Mouse (Mus musculus): ENCODE data around the gene Fbxo21. TPM values are rescaled to one million over a fixed set of nuclear protein-coding genes. Genes with fewer than 3 reads are reported as not detected.

The Fbxo21 gene
- polyA plus RNA-seq, 1 experiment from 2014 or later = 183 TPM

- Histone ChIP-seq H3K36me3 (replicated peaks) (peaks cover 65% of the 10 kb centered on the region), H3K4me3 (no peak overlapping the region), H3K27me3 (replicated peaks) (no peaks in the 10 kb centered on the region), H3K4me1 (peaks cover 5% of the 10 kb centered on the region; the same call in 1 of the 2 replicates), H3K4me2 (no peak overlapping the region), H3K9ac (no peak overlapping the region), H3K27ac (no peak overlapping the region), H3K9me3 (no peaks in the 10 kb centered on the region)
- WGBS = 100% methylated on average over 1 of the region's 1 CpGs
- ATAC-seq (replicated peaks) = no peak
Measured at GRCm38 (mm10) chr5:118005728-118006127, 29.2 kb downstream of the Fbxo21 start.

- ATAC-seq (replicated peaks) = no peak
- Histone ChIP-seq H3K27me3 (replicated peaks) (no peaks in the 10 kb centered on the region), H3K4me2 (no peak overlapping the region), H3K4me3 (no peak overlapping the region), H3K9ac (no peak overlapping the region), H3K36me3 (replicated peaks) (peaks cover 43% of the 10 kb centered on the region), H3K27ac (no peak overlapping the region), H3K4me1 (peaks cover 13% of the 10 kb centered on the region; the same call in 1 of the 2 replicates), H3K9me3 (no peaks in the 10 kb centered on the region)
- WGBS = 95% methylated on average over 13 of the region's 13 CpGs
Measured at GRCm38 (mm10) chr5:118008344-118008743, 31.8 kb downstream of the Fbxo21 start.

- H3K9ac ChIP-seq = no peak overlapping the region
- H3K27ac ChIP-seq = peak overlapping the region; percentile 30; the same call in 1 of the 2 replicates
- no peaks in the 10 kb centered on the region for H3K9me3 ChIP-seq
- peaks cover 34% of the 10 kb centered on the region for H3K36me3 ChIP-seq (replicated peaks)
- no peak overlapping the region for H3K4me3 ChIP-seq
- WGBS = 87% methylated on average over 7 of the region's 7 CpGs
- H3K4me1 ChIP-seq = peaks cover 20% of the 10 kb centered on the region; the same call in 1 of the 2 replicates
- no peak overlapping the region for H3K4me2 ChIP-seq
- H3K27me3 ChIP-seq (replicated peaks) = no peaks in the 10 kb centered on the region
- no peak for ATAC-seq (replicated peaks)
Measured at GRCm38 (mm10) chr5:118010872-118011271, 34.3 kb downstream of the Fbxo21 start.

- H3K27ac ChIP-seq = 0 out of 2 replicates have a peak overlapping the region, but pooled peaks have one; percentile 34
- ATAC-seq (replicated peaks) = no peak
Measured at GRCm38 (mm10) chr5:118011796-118012195, 35.3 kb downstream of the Fbxo21 start.

GRCm38 (mm10) chr5:118015028-118015427, 38.5 kb downstream of the Fbxo21 start:
- 13% methylated on average over 12 of the region's 12 CpGs for WGBS
- Histone ChIP-seq H3K4me1 (peaks cover 20% of the 10 kb centered on the region; the same call in 1 of the 2 replicates), H3K27me3 (replicated peaks) (no peaks in the 10 kb centered on the region), H3K4me2 (no peak overlapping the region), H3K36me3 (replicated peaks) (0 out of 2 replicates have a peak, but pooled peaks cover 6% of the 10 kb centered on the region), H3K4me3 (no peak overlapping the region), H3K9me3 (no peaks in the 10 kb centered on the region), H3K27ac (no peak overlapping the region), H3K9ac (no peak overlapping the region)
- ATAC-seq (replicated peaks) = no peak

More at GRCm38 (mm10) chr5:118011796-118012195, 35.3 kb downstream of the Fbxo21 start:
- H3K36me3 ChIP-seq (replicated peaks) = peaks cover 28% of the 10 kb centered on the region
- no peaks in the 10 kb centered on the region for H3K9me3 ChIP-seq
- peaks cover 20% of the 10 kb centered on the region; the same call in 1 of the 2 replicates for H3K4me1 ChIP-seq
- H3K4me3 ChIP-seq = no peak overlapping the region
- no peak overlapping the region for H3K9ac ChIP-seq
- H3K4me2 ChIP-seq = no peak overlapping the region
- WGBS = 53% methylated on average over 7 of the region's 7 CpGs
- no peaks in the 10 kb centered on the region for H3K27me3 ChIP-seq (replicated peaks)

GRCm38 (mm10) chr5:118015669-118016068, 39.1 kb downstream of the Fbxo21 start:
- no peaks in the 10 kb centered on the region for H3K27me3 ChIP-seq (replicated peaks)
- H3K4me1 ChIP-seq = peaks cover 15% of the 10 kb centered on the region; the same call in 1 of the 2 replicates
- H3K9me3 ChIP-seq = no peaks in the 10 kb centered on the region
- no peak overlapping the region for H3K27ac ChIP-seq
- no peak overlapping the region for H3K4me2 ChIP-seq
- H3K4me3 ChIP-seq = no peak overlapping the region
- ATAC-seq (replicated peaks) = no peak
- 84% methylated on average over 2 of the region's 2 CpGs for WGBS
- no peak overlapping the region for H3K9ac ChIP-seq
- 0 out of 2 replicates have a peak, but pooled peaks cover under 1% of the 10 kb centered on the region for H3K36me3 ChIP-seq (replicated peaks)

GRCm38 (mm10) chr5:118017527-118017926, 41.0 kb downstream of the Fbxo21 start:
- WGBS = 58% methylated on average over 5 of the region's 5 CpGs
- Histone ChIP-seq H3K9ac (no peak overlapping the region), H3K27ac (no peak overlapping the region), H3K9me3 (no peaks in the 10 kb centered on the region), H3K27me3 (replicated peaks) (no peaks in the 10 kb centered on the region), H3K4me2 (no peak overlapping the region), H3K36me3 (replicated peaks) (no peaks in the 10 kb centered on the region), H3K4me3 (no peak overlapping the region), H3K4me1 (peaks cover 8% of the 10 kb centered on the region; the same call in 1 of the 2 replicates)
- ATAC-seq (replicated peaks) = no peak

GRCm38 (mm10) chr5:118019905-118020304, 43.4 kb downstream of the Fbxo21 start:
- no peak overlapping the region for H3K27ac ChIP-seq
- 65% methylated on average over 11 of the region's 11 CpGs for WGBS
- ATAC-seq (replicated peaks) = no peak

GRCm38 (mm10) chr5:118023053-118023452, 46.5 kb downstream of the Fbxo21 start:
- H3K9me3 ChIP-seq = no peaks in the 10 kb centered on the region
- H3K27ac ChIP-seq = no peak overlapping the region
- no peak overlapping the region for H3K4me2 ChIP-seq
- ATAC-seq (replicated peaks) = no peak
- H3K36me3 ChIP-seq (replicated peaks) = no peaks in the 10 kb centered on the region
- H3K9ac ChIP-seq = no peak overlapping the region
- H3K27me3 ChIP-seq (replicated peaks) = peaks cover 23% of the 10 kb centered on the region
- H3K4me3 ChIP-seq = no peak overlapping the region
- H3K4me1 ChIP-seq = peaks cover 20% of the 10 kb centered on the region
- 78% methylated on average over 3 of the region's 3 CpGs for WGBS

More at GRCm38 (mm10) chr5:118019905-118020304, 43.4 kb downstream of the Fbxo21 start:
- H3K9ac ChIP-seq = no peak overlapping the region
- H3K27me3 ChIP-seq (replicated peaks) = no peaks in the 10 kb centered on the region
- no peaks in the 10 kb centered on the region for H3K9me3 ChIP-seq
- no peak overlapping the region for H3K4me2 ChIP-seq
- no peak overlapping the region for H3K4me3 ChIP-seq
- no peaks in the 10 kb centered on the region for H3K36me3 ChIP-seq (replicated peaks)
- peaks cover 5% of the 10 kb centered on the region; the same call in 1 of the 2 replicates for H3K4me1 ChIP-seq

GRCm38 (mm10) chr5:118025880-118026279, 49.4 kb downstream of the Fbxo21 start:
- WGBS = 3% methylated on average over 12 of the region's 12 CpGs
- H3K27ac ChIP-seq = no peak overlapping the region
- no peak overlapping the region for H3K9ac ChIP-seq
- H3K4me1 ChIP-seq = peaks cover 36% of the 10 kb centered on the region
- no peak overlapping the region for H3K4me2 ChIP-seq
- ATAC-seq (replicated peaks) = no peak
- peaks cover 47% of the 10 kb centered on the region for H3K27me3 ChIP-seq (replicated peaks)
- no peak overlapping the region for H3K4me3 ChIP-seq
- H3K36me3 ChIP-seq (replicated peaks) = no peaks in the 10 kb centered on the region
- H3K9me3 ChIP-seq = no peaks in the 10 kb centered on the region

- H3K27me3 ChIP-seq (replicated peaks) = peaks cover 47% of the 10 kb centered on the region
- peaks cover 36% of the 10 kb centered on the region for H3K4me1 ChIP-seq
- H3K4me2 ChIP-seq = peak overlapping the region; percentile 100; the same call in 1 of the 2 replicates
- no peak overlapping the region for H3K4me3 ChIP-seq
- 2% methylated on average over 13 of the region's 13 CpGs for WGBS
- no peaks in the 10 kb centered on the region for H3K36me3 ChIP-seq (replicated peaks)
- no peak overlapping the region for H3K27ac ChIP-seq
- no peak overlapping the region for H3K9ac ChIP-seq
- no peak for ATAC-seq (replicated peaks)
- H3K9me3 ChIP-seq = no peaks in the 10 kb centered on the region
Measured at GRCm38 (mm10) chr5:118026343-118026742, 49.8 kb downstream of the Fbxo21 start.

- H3K27me3 ChIP-seq (replicated peaks) = peaks cover 47% of the 10 kb centered on the region
- H3K27ac ChIP-seq = no peak overlapping the region
- peak overlapping the region; percentile 51 for H3K9ac ChIP-seq
- H3K4me3 ChIP-seq = peak overlapping the region; percentile 76
- peaks cover 36% of the 10 kb centered on the region for H3K4me1 ChIP-seq
- peak; percentile 25; the same call in 1 of the 2 replicates for ATAC-seq (replicated peaks)
- H3K9me3 ChIP-seq = no peaks in the 10 kb centered on the region
- H3K36me3 ChIP-seq (replicated peaks) = no peaks in the 10 kb centered on the region
- H3K4me2 ChIP-seq = peak overlapping the region; percentile 100
- under 1% methylated on average over 39 of the region's 39 CpGs for WGBS
Measured at GRCm38 (mm10) chr5:118027101-118027697, 50.7 kb downstream of the Fbxo21 start.

Data from midbrain, embryonic 15.5 days (tissue).